Mouse (Mus musculus) heart, adult 2 months (tissue): ENCODE measurements at regions not wholly inside any gene's neighbourhood (a gene's known extent, or its start where the extent isn't known, plus 50 kb on each side); places are given as distances from the start of the nearest gene placed in this dataset.

Source experiments
- CTCF ChIP-seq: fragments of 200-600 bp; IDR thresholded peaks from 2 replicates; pipeline ENCODE4 v1.8.1; 2022; ENCODE audit warnings: antibody characterized with exemption, mild to moderate bottlenecking, moderate library complexity
- EP300 ChIP-seq: fragments of 200-500 bp; IDR thresholded peaks from 2 replicates; pipeline ENCODE4 v1.6.1; 2011; ENCODE audit warnings: low read depth, low read length, control low read depth; ENCODE audit not compliant: insufficient read depth
- POLR2A ChIP-seq: fragments of 200-500 bp; IDR thresholded peaks from 2 replicates; pipeline ENCODE4 v1.6.1; 2011; ENCODE audit warnings: mild to moderate bottlenecking, low read depth, low read length, control low read depth; ENCODE audit not compliant: insufficient read depth

DNA sequence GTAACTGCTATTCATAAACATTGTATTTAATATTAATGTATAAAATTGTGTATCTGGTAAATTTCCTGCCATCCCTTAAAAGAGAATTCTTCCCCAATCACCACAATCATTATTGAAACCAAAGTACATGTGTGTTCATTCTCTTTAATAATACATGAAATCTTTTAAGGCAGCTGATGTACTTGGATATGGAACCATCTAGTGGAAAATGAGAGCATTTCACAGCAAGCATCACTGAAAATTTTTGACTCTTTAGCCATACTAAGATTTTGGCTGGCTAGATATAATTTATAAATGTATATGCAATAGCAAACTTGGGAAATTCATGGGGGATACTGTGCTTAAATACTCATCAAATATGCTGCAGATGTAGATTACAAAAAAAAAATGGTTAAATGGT is 467.8 kb upstream of the Ndn start:
- TF ChIP-seq CTCF (no peak), EP300 (no peak), POLR2A (no peak)
